Mouse (Mus musculus) midbrain, embryonic 11.5 days (tissue): Measurements from ENCODE around the gene Fam243. TPM values are rescaled to one million over a fixed set of nuclear protein-coding genes. Genes with fewer than 3 reads are reported as not detected.
A peak's percentile ranks its signal among the peaks of the same experiment; 100 is the strongest.

Experiments used
- ATAC-seq: fragments of 200-750 bp; cut with Nextera tagmentation; 2 replicates; pipeline ENCODE4 v1.8.0; 2017; ENCODE audit warnings: moderate TSS enrichment, moderate library complexity; ENCODE audit not compliant: low FRiP score
- DNase-seq: peaks from one replicate; pipeline ENCODE4 v3.0.0; 2015; ENCODE audit warnings: low spot score; ENCODE audit errors: missing footprints
- H3K27ac ChIP-seq: fragments of 300-500 bp; sonication (generic); 2 replicates; pipeline ENCODE4 v1.5.1; 2014; ENCODE audit warnings: low read depth, low read length
- H3K27me3 ChIP-seq: fragments of 300-500 bp; sonication (generic); 2 replicates; pipeline ENCODE4 v1.6.1; 2014; ENCODE audit warnings: mild to moderate bottlenecking, low read length, moderate library complexity, mixed read lengths; ENCODE audit not compliant: control insufficient read depth, insufficient read depth
- H3K36me3 ChIP-seq: fragments of 300-500 bp; sonication (generic); 2 replicates; pipeline ENCODE4 v1.6.1; 2014; ENCODE audit warnings: mild to moderate bottlenecking, low read length, moderate library complexity, mixed read lengths; ENCODE audit not compliant: control insufficient read depth, insufficient read depth
- H3K4me1 ChIP-seq: fragments of 300-500 bp; sonication (generic); 2 replicates; pipeline ENCODE4 v1.6.1; 2014; ENCODE audit warnings: low read length; ENCODE audit not compliant: control insufficient read depth, insufficient read depth
- H3K4me2 ChIP-seq: fragments of 300-500 bp; sonication (generic); 2 replicates; pipeline ENCODE4 v1.6.1; 2014; ENCODE audit warnings: mild to moderate bottlenecking, moderate library complexity
- H3K4me3 ChIP-seq: fragments of 300-500 bp; sonication (generic); 2 replicates; pipeline ENCODE4 v1.5.1; 2014; ENCODE audit warnings: low read depth, low read length
- H3K9ac ChIP-seq: fragments of 300-500 bp; sonication (generic); 2 replicates; pipeline ENCODE4 v1.6.1; 2014; ENCODE audit warnings: low read length
- H3K9me3 ChIP-seq: fragments of 300-500 bp; sonication (generic); 2 replicates; pipeline ENCODE4 v1.6.1; 2016; ENCODE audit warnings: low read length; ENCODE audit not compliant: control insufficient read depth
- WGBS: fragments of 180-500 bp; shearing (Covaris S2); extraction: QIAGEN DNeasy Blood & Tissue Kit; methylation state at CpG from one replicate; pipeline ENCODE4 v1.1.7; 2014; 5-methylcytosine and 5-hydroxymethylcytosine counted together
- polyA plus RNA-seq: library from polyadenylated mRNA; unstranded; fragments of >200 nt; fragmentation: Nextera tagmentation; extraction: Ambion mirVana; gene quantifications from 2 replicates; pipeline ENCODE4 v1.2.1, GENCODE M21; 2014

Gene Fam243
- polyA plus RNA-seq, 1 experiment from 2014 or later: not detected

GRCm38 (mm10) chr16:92355366-92355765 lies 34.1 kb upstream of the Fam243 start:
- no peak overlapping the region for H3K9ac ChIP-seq
- ATAC-seq: no peak
- H3K4me2 ChIP-seq: no peak overlapping the region
- H3K4me3 ChIP-seq: no peak overlapping the region
- no peaks in the 10 kb centered on the region for H3K27me3 ChIP-seq
- peaks cover 10% of the 10 kb centered on the region; the same call in 1 of the 2 replicates for H3K4me1 ChIP-seq
- H3K9me3 ChIP-seq: no peaks in the 10 kb centered on the region
- H3K36me3 ChIP-seq: no peaks in the 10 kb centered on the region
- no peak overlapping the region for H3K27ac ChIP-seq
- DNase-seq: no peak
- 83% methylated on average over 5 of the region's 5 CpGs for WGBS

GRCm38 (mm10) chr16:92353897-92354296 lies 32.7 kb upstream of the Fam243 start:
- Histone ChIP-seq H3K4me1 (peaks cover 10% of the 10 kb centered on the region; the same call in 1 of the 2 replicates), H3K36me3 (no peaks in the 10 kb centered on the region), H3K4me2 (no peak overlapping the region), H3K9me3 (no peaks in the 10 kb centered on the region), H3K27ac (no peak overlapping the region), H3K4me3 (no peak overlapping the region), H3K9ac (no peak overlapping the region), H3K27me3 (no peaks in the 10 kb centered on the region)
- no peak for ATAC-seq
- WGBS: 72% methylated on average over 2 of the region's 2 CpGs
- no peak for DNase-seq

- Histone ChIP-seq H3K4me2 (no peak overlapping the region), H3K9ac (no peak overlapping the region), H3K27me3 (no peaks in the 10 kb centered on the region), H3K9me3 (no peaks in the 10 kb centered on the region), H3K27ac (no peak overlapping the region), H3K4me3 (no peak overlapping the region), H3K4me1 (peaks cover 6% of the 10 kb centered on the region; the same call in 1 of the 2 replicates), H3K36me3 (no peaks in the 10 kb centered on the region)
- WGBS: 89% methylated on average over 12 of the region's 12 CpGs
- no peak for ATAC-seq
- DNase-seq: no peak
Observed at GRCm38 (mm10) chr16:92353295-92353694, 32.1 kb upstream of the Fam243 start.

GRCm38 (mm10) chr16:92348941-92349340 lies 27.7 kb upstream of the Fam243 start:
- Histone ChIP-seq H3K4me2 (no peak overlapping the region), H3K4me1 (peaks cover 5% of the 10 kb centered on the region), H3K27me3 (no peaks in the 10 kb centered on the region), H3K36me3 (no peaks in the 10 kb centered on the region), H3K4me3 (no peak overlapping the region), H3K9ac (no peak overlapping the region), H3K27ac (no peak overlapping the region), H3K9me3 (no peaks in the 10 kb centered on the region)
- whole genome bisulfite sequencing: 77% methylated on average over 12 of the region's 12 CpGs
- DNase-seq (no peak), ATAC-seq (peak; percentile 51; the same call in 1 of the 2 replicates)

GRCm38 (mm10) chr16:92346297-92346916 lies 25.2 kb upstream of the Fam243 start:
- Histone ChIP-seq H3K4me2 (no peak overlapping the region), H3K27ac (no peak overlapping the region), H3K27me3 (no peaks in the 10 kb centered on the region), H3K4me3 (no peak overlapping the region), H3K9ac (no peak overlapping the region), H3K9me3 (no peaks in the 10 kb centered on the region), H3K36me3 (no peaks in the 10 kb centered on the region), H3K4me1 (peaks cover 5% of the 10 kb centered on the region)
- DNase-seq (no peak), ATAC-seq (peak; percentile 64; the same call in 1 of the 2 replicates)
- WGBS: 62% methylated on average over 13 of the region's 13 CpGs

GRCm38 (mm10) chr16:92345177-92345576 lies 23.9 kb upstream of the Fam243 start:
- ATAC-seq: no peak
- 72% methylated on average over 11 of the region's 11 CpGs for WGBS

GRCm38 (mm10) chr16:92340612-92341511 lies 19.6 kb upstream of the Fam243 start:
- Histone ChIP-seq H3K9me3 (no peaks in the 10 kb centered on the region), H3K4me3 (peak overlapping the region; percentile 21; the same call in 1 of the 2 replicates), H3K36me3 (no peaks in the 10 kb centered on the region), H3K27ac (no peak overlapping the region), H3K4me1 (peaks cover 5% of the 10 kb centered on the region), H3K4me2 (peak overlapping the region; percentile 46), H3K9ac (0 out of 2 replicates have a peak overlapping the region, but pooled peaks have one; percentile 20), H3K27me3 (no peaks in the 10 kb centered on the region; the same call in 1 of the 2 replicates)
- DNase-seq: peak; percentile 98
- WGBS: 28% methylated on average over 27 of the region's 27 CpGs
- peak; percentile 72 for ATAC-seq

More at GRCm38 (mm10) chr16:92345177-92345576, 23.9 kb upstream of the Fam243 start:
- H3K27ac ChIP-seq: no peak overlapping the region
- H3K4me1 ChIP-seq: peaks cover 7% of the 10 kb centered on the region
- no peak overlapping the region for H3K4me2 ChIP-seq
- no peaks in the 10 kb centered on the region for H3K27me3 ChIP-seq
- no peak for DNase-seq
- H3K9ac ChIP-seq: no peak overlapping the region
- no peaks in the 10 kb centered on the region for H3K9me3 ChIP-seq
- H3K4me3 ChIP-seq: no peak overlapping the region
- no peaks in the 10 kb centered on the region for H3K36me3 ChIP-seq

- H3K4me1 ChIP-seq: peaks cover 10% of the 10 kb centered on the region
- no peaks in the 10 kb centered on the region for H3K36me3 ChIP-seq
- ATAC-seq (0 out of 2 replicates have a peak, but pooled peaks have one; percentile 36), DNase-seq (peak; percentile 98)
- no peak overlapping the region for H3K4me2 ChIP-seq
- no peak overlapping the region for H3K27ac ChIP-seq
- H3K27me3 ChIP-seq: no peaks in the 10 kb centered on the region; the same call in 1 of the 2 replicates
- no peak overlapping the region for H3K4me3 ChIP-seq
- H3K9ac ChIP-seq: no peak overlapping the region
- no peaks in the 10 kb centered on the region for H3K9me3 ChIP-seq
- 7% methylated on average over 9 of the region's 9 CpGs for WGBS
Observed at GRCm38 (mm10) chr16:92336280-92336679, 15.0 kb upstream of the Fam243 start.

- H3K9ac ChIP-seq: no peak overlapping the region
- H3K27me3 ChIP-seq: no peaks in the 10 kb centered on the region; the same call in 1 of the 2 replicates
- DNase-seq (no peak), ATAC-seq (no peak)
- H3K36me3 ChIP-seq: no peaks in the 10 kb centered on the region
- no peak overlapping the region for H3K4me2 ChIP-seq
- H3K4me1 ChIP-seq: peaks cover 4% of the 10 kb centered on the region
- no peak overlapping the region for H3K4me3 ChIP-seq
- no peak overlapping the region for H3K27ac ChIP-seq
- 67% methylated on average over 9 of the region's 9 CpGs for WGBS
- no peaks in the 10 kb centered on the region for H3K9me3 ChIP-seq
Observed at GRCm38 (mm10) chr16:92334600-92334999, 13.4 kb upstream of the Fam243 start.
